Mouse (Mus musculus) CD4-positive, CD25-positive, alpha-beta regulatory T cell, adult 2 months (primary cell): Measurements from ENCODE around the gene Bag5.
"Not testable (repeated sequence)": the region's sequence is repeated elsewhere in the genome, so short reads cannot be mapped to it uniquely, and the experiment has no call there.

Experiments used
- DNase-seq: peaks from one replicate; pipeline ENCODE4 v3.0.0-alpha.2; 2012; ENCODE audit warnings: low read depth, low spot score

Gene Bag5

DNA sequence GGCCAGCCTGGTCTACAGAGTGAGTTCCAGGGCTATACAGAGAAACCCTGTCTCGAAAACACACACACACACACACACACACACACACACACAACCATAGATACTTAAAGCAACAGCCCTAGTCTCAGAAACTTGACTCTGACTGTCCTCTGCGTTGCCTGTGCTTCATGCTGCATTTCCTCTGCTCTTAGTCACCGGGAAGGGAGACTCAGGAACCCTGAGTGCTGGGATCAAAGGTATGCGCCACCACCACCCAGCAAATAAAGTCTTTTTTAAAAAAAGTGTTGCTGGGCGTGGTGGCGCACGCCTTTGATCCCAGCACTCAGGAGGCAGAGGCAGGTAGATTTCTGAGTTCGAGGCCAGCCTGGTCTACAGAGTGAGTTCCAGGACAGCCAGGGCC is 23.6 kb upstream of the Bag5 start:
- not testable (repeated sequence) for DNase-seq

GRCm38 (mm10) chr12:111734912-111735311 is 21.9 kb upstream of the Bag5 start:
- DNase-seq = no peak

DNA sequence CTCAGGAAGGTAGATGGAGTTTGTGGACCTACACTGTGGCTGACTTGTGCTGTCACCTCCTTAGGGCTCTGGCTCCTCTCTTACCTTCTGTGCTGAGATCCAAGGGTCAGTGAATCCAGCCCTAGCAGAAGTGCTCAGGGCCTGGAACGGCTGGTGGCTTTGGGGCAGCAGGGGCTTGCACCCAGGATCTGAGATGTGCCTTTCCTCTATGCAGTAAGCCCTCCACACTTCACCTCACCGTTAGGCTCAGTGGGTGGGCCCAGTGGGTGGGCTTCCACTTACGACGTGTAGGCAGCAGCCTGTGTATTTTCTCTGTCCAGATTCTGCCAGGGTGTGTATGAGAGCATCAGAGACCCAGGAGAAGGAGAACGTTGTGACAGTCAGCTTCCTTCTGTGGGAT is 19.9 kb upstream of the Bag5 start:
- DNase-seq = no peak

GRCm38 (mm10) chr12:111731822-111732807 is 19.1 kb upstream of the Bag5 start:
- peak; percentile 96 for DNase-seq

GRCm38 (mm10) chr12:111727956-111728355 is 14.9 kb upstream of the Bag5 start:
- no peak for DNase-seq

DNA sequence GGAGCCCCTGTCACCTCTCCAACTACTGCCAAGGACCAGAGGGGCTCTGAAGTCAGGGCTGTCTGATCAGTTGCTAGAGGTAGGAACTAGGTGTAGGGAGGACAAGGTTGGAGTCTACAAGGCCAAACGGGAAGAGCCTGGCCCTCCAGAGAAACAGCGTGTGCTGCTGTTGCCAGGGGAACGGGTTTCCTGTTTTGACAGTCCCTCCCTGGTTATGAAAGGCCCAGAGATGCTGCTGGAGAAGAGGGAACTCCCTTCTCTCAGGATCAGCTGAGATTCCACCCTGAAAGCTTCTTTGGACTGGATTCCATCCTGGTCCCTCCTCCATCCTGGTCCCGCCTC is 13.0 kb upstream of the Bag5 start:
- peak; percentile 17 for DNase-seq

DNA sequence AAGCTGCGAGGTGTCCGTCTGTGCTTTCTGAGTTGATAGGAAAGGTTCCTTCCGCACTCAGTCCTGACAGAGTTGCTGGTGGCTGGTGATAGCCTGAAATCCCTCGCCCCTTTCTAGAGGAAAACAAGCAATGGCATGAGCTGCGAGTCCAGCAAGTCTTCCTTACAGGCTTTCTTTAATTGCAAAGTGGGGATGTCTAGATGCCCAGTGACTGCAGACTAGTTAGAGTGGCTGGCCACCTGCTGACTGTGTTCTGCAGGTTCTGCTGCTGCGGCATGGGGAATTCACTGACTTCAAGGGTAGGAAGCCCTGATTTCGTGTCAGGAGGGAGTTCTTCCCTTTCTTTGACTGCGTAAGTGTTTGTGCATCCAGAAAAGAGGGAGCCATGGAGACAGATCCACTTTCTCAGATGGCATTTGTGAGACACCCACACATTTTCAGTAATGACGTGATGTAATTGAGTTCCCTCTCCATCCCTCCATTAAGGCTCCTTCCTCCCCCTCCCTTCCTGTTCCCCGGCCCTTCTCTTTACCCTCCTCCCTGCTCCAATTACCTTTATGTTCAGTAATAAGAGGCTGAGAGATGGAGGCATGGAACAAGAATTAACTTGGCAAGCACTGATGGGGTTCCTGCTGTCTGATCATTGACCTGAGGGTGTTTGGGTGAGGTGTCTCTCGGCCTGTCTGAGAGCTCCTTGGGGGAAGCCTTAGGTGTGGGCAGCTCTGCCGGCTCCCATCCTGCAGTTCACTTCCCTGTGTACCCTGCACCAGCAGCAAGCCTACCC is 12.5 kb upstream of the Bag5 start:
- no peak for DNase-seq

- DNase-seq = no peak
These were observed 11.7 kb upstream of the Bag5 start for GRCm38 (mm10) chr12:111724638-111725337.

- DNase-seq = peak; percentile 61
These were observed 9.6 kb upstream of the Bag5 start for GRCm38 (mm10) chr12:111722654-111723053.

GRCm38 (mm10) chr12:111720222-111720621 is 7.2 kb upstream of the Bag5 start:
- DNase-seq = no peak

- DNase-seq = no peak
These were observed 5.6 kb upstream of the Bag5 start for GRCm38 (mm10) chr12:111718656-111719055.

GRCm38 (mm10) chr12:111716505-111716904 is 3.4 kb upstream of the Bag5 start:
- DNase-seq = no peak

DNA sequence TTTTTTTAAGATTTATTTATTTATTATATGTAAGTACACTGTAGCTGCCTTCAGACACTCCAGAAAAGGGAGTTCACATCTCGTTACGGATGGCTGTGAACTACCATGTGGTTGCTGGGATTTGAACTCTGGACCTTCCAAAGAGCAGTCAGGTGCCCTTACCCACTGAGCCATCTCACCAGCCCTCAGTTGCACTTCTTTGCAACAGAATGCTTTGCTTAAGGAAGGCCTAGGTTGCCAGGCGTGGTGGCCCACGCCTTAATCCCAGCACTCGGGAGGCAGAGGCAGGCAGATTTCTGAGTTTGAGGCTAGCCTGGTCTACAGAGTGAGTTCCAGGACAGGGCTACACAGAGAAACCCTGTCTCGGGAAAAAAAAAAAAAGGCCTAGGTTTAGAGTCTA is 823 bp upstream of the Bag5 start:
- DNase-seq = not testable (repeated sequence)

- peak; percentile 35 for DNase-seq
These were observed 581 bp downstream of the Bag5 start for GRCm38 (mm10) chr12:111712476-111712875.

DNA sequence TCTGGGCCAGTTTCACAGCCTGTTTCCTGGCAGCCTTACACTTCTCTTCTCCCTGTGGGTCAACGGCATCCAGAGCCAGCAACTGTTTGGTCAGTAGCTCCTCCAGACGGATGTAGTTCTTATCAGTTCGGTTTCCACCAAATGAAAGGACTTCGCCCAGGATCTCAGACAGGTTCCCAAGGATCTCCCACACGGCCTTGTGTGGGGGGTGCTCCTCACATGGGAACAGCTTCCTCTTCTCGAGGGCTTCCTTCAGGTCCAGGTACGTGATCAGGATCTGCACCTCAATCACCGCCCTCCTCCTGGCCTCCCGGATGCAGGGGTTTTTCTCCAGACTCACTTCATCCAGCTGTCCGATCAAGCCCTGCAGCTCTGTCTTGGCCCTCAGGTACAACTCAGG is 3.0 kb downstream of the Bag5 start:
- no peak for DNase-seq

GRCm38 (mm10) chr12:111708181-111708580 is 4.9 kb downstream of the Bag5 start:
- DNase-seq = no peak

DNA sequence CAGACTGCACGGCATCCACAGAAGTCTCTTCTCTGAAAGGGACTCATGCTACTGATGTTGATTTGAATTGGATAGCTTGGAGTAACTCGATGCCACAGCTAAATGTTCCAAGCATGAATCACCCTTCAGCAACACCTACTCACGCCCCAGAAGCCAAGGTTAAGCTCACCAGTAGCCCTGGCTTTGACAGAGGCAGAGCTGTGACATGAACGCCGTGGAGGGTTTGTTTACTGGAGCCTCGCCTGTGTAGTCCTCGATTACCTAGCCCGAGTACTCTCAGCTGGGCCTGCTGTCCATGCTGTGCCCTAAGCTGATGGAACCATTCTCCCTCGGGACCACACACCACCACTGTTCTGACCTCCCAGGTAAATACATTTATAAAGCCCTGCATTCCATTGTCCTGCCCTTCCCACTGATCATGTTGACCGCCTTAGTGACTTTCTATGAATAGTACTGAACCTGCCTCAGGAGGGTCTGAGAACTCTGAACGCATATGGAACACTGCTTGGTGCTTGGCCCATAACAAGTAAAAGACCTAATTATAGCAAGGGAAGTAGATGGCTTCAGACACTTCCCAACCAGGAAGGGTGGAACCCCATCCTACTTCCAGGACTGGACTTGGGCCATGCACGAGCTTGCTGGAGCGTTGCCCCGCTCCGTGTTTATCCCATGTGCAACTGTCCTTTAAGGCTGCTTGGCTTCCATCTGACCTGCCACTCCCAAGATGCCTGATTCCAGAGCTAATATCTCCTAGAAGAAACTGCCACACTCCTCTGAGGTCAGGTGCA is 7.7 kb downstream of the Bag5 start:
- DNase-seq = no peak

DNA sequence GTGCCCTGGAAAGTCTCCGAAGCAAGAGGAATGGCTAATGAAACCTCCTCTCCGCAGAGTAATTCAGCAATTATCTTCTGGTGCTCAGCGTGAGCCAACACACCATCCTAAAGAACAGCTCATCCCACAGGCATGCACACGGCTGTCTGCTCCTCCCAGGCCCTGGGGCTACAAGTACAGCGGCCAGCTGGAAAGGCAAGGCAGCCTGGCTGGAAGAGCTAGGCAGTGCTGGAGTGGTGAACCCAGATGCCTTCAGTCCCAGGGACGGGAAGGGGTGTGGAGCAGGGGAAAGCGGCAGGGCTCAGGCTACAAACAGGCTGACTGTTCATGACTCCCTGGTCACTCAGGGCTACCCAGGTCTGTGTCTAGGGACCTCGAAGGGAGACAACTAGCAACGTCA is 8.4 kb downstream of the Bag5 start:
- DNase-seq = no peak

DNA sequence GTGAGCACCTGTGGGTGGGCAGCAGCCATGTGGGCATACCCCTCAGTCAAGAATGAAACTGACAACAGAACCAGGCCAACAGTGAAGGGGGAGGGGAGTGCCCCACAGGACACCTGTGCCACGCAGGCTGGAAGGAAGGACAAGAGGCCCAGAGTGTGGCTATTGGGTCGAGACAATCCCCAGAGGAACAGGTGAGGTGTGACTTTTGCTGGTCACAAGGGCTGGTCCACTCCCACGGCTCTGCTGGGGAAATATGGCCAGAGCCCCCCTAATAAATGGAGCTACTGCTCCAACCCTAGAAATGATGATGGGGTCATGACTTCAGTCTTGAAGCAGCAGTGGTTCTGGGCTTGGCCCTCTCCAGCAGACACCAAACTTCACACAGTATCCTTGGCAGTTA is 9.8 kb downstream of the Bag5 start:
- no peak for DNase-seq

DNA sequence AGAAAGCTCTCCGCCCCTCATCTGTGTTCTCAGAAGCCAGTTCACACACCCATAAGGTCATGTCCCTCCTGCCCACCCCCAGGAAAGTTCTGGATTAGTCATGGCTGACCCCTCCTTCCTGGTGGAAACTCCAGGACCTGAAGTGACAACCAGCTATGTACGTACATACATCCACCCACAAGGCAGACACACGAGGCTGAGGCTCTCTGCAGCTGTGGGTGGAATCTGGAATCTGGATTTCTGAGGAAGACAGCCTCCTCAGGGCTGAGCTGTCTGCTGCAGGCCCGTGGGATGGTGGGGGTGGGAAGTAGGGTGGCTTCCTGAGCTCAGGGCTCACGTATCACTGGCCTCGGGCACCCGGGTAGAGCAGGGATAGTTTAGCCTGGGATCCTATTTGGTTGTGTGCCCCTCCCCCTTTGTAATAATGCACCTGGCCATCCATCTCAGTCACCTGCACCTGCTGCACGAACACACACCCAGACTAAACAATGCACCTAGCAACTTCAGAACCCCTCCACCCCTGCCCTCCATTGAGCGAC is 12.1 kb downstream of the Bag5 start:
- no peak for DNase-seq

GRCm38 (mm10) chr12:111699542-111699941 is 13.5 kb downstream of the Bag5 start:
- DNase-seq = no peak
